Mouse (Mus musculus) gastrocnemius, postnatal 36 days (tissue): ENCODE results near the gene Als2cr12. TPM values are rescaled to one million over a fixed set of nuclear protein-coding genes. Genes with fewer than 3 reads are reported as not detected.
"Not testable (repeated sequence)": the region's sequence is repeated elsewhere in the genome, so short reads cannot be mapped to it uniquely, and the experiment has no call there.

Experiments used
- DNase-seq, 2 experiments: peaks; one replicate each; pipeline ENCODE4 v3.0.0; 2022
- intact Hi-C: fragments of 180-260 bp; cut with DNase I; formaldehyde crosslinking; loops from one replicate; pipeline ENCODE4 v1.15.1; 2025
- total RNA-seq, 2 experiments: library from RNA; stranded (reverse); gene quantifications; 2 replicates each; pipeline ENCODE4 v1.2.3; 2021

Als2cr12 gene
- total RNA-seq, 2 experiments from 2014 or later: not detected

- intact Hi-C loops: no loop called here
- no peak for DNase-seq
Measured at GRCm38 (mm10) chr1:58720090-58720489, 24.3 kb upstream of the Als2cr12 start.

GRCm38 (mm10) chr1:58719356-58719945, 23.7 kb upstream of the Als2cr12 start:
- DNase-seq: no peak
- intact Hi-C loops: no loop called here

GRCm38 (mm10) chr1:58717589-58718270, 21.9 kb upstream of the Als2cr12 start:
- no peak for DNase-seq

GRCm38 (mm10) chr1:58716883-58717220, 21.1 kb upstream of the Als2cr12 start:
- no peak for DNase-seq
- intact Hi-C loops: no loop called here

More at GRCm38 (mm10) chr1:58717589-58718270, 21.9 kb upstream of the Als2cr12 start:
- intact Hi-C loops: no loop called here

GRCm38 (mm10) chr1:58716162-58716882, 20.5 kb upstream of the Als2cr12 start:
- intact Hi-C loops: no loop called here
- no peak for DNase-seq

- intact Hi-C loops: no loop called here
- DNase-seq: no peak
Measured at GRCm38 (mm10) chr1:58715536-58715935, 19.7 kb upstream of the Als2cr12 start.

GRCm38 (mm10) chr1:58714361-58714760, 18.6 kb upstream of the Als2cr12 start:
- no peak for DNase-seq
- intact Hi-C loops: no loop called here

GRCm38 (mm10) chr1:58713893-58714231, 18.1 kb upstream of the Als2cr12 start:
- intact Hi-C loops: no loop called here

GRCm38 (mm10) chr1:58713081-58713892, 17.5 kb upstream of the Als2cr12 start:
- intact Hi-C loops: no loop called here
- DNase-seq: peak; percentile 50 to 53

More at GRCm38 (mm10) chr1:58713893-58714231, 18.1 kb upstream of the Als2cr12 start:
- DNase-seq: peak; percentile 53 to 72

GRCm38 (mm10) chr1:58712076-58713061, 16.6 kb upstream of the Als2cr12 start:
- no peak for DNase-seq
- intact Hi-C loops: no loop called here

- intact Hi-C loops: no loop called here
- DNase-seq: peak; percentile 75 to 79
Measured at GRCm38 (mm10) chr1:58711365-58712016, 15.7 kb upstream of the Als2cr12 start, which contains the start of gene Cflar. TSS of gene Cflar (plus strand) at chr1:58711508.

- intact Hi-C loops: no loop called here
- no peak for DNase-seq
Measured at GRCm38 (mm10) chr1:58710711-58711364, 15.0 kb upstream of the Als2cr12 start.

GRCm38 (mm10) chr1:58710043-58710442, 14.3 kb upstream of the Als2cr12 start:
- intact Hi-C loops, DNase-seq: not testable (repeated sequence)

GRCm38 (mm10) chr1:58700580-58701162, 4.9 kb upstream of the Als2cr12 start:
- intact Hi-C loops: loop anchor here (10.0 kb wide), 1 partner anchor 66 kb away; no protein-coding TSS in a partner anchor

GRCm38 (mm10) chr1:58699988-58700387, 4.2 kb upstream of the Als2cr12 start:
- no peak for DNase-seq
- intact Hi-C loops: loop anchor here (10.0 kb wide), 1 partner anchor 65 kb away; no protein-coding TSS in a partner anchor

More at GRCm38 (mm10) chr1:58700580-58701162, 4.9 kb upstream of the Als2cr12 start:
- DNase-seq: not testable (repeated sequence)

GRCm38 (mm10) chr1:58698781-58699180, 3.0 kb upstream of the Als2cr12 start:
- no peak for DNase-seq
- intact Hi-C loops: no loop called here

- intact Hi-C loops: loop anchor here (2.0 kb wide), 1 partner anchor 199 kb away; no protein-coding TSS in a partner anchor
- not testable (repeated sequence) for DNase-seq
Measured at GRCm38 (mm10) chr1:58697607-58698006, 1.8 kb upstream of the Als2cr12 start.

- intact Hi-C loops: no loop called here
- no peak for DNase-seq
Measured at GRCm38 (mm10) chr1:58693696-58694095, 2.1 kb downstream of the Als2cr12 start.
